Mouse (Mus musculus) kidney, postnatal 0 days (tissue): Measurements from ENCODE around the gene Procr. TPM values are rescaled to one million over a fixed set of nuclear protein-coding genes. Genes with fewer than 3 reads are reported as not detected.
"Not testable (repeated sequence)": the region's sequence is repeated elsewhere in the genome, so short reads cannot be mapped to it uniquely, and the experiment has no call there.

Source experiments
- ATAC-seq: fragments of 200-750 bp; cut with Nextera tagmentation; replicated peaks from 2 replicates; pipeline ENCODE4 v1.8.0; 2017; ENCODE audit warnings: low read depth, moderate number of reproducible peaks, moderate TSS enrichment, moderate library complexity; ENCODE audit not compliant: low FRiP score
- DNase-seq: peaks from one replicate; pipeline ENCODE4 v3.0.0-alpha.2; 2016; ENCODE audit warnings: low spot score
- H3K27ac ChIP-seq: fragments of 300-500 bp; sonication (generic); 2 replicates; pipeline ENCODE4 v1.5.1; 2014; ENCODE audit warnings: mild to moderate bottlenecking
- H3K27me3 ChIP-seq: fragments of 300-500 bp; sonication (generic); 2 replicates; pipeline ENCODE4 v1.6.1; 2014; ENCODE audit warnings: low read length, mixed read lengths; ENCODE audit not compliant: insufficient read depth
- H3K36me3 ChIP-seq: fragments of 300-500 bp; sonication (generic); 2 replicates; pipeline ENCODE4 v1.6.1; 2014; ENCODE audit warnings: low read length, mixed read lengths; ENCODE audit not compliant: insufficient read depth
- H3K4me1 ChIP-seq: fragments of 300-500 bp; sonication (generic); replicated peaks from 2 replicates; pipeline ENCODE4 v1.6.1; 2014; ENCODE audit warnings: antibody characterized with exemption, low read length, mixed read lengths; ENCODE audit not compliant: insufficient read depth
- H3K4me2 ChIP-seq: fragments of 300-500 bp; sonication (generic); 2 replicates; pipeline ENCODE4 v1.6.1; 2014; ENCODE audit warnings: mild to moderate bottlenecking, low read length, moderate library complexity, mixed read lengths
- H3K4me3 ChIP-seq: fragments of 300-500 bp; sonication (generic); replicated peaks from 2 replicates; pipeline ENCODE4 v1.5.1; 2014; ENCODE audit warnings: low read depth, low read length
- H3K9ac ChIP-seq: fragments of 300-500 bp; sonication (generic); 2 replicates; pipeline ENCODE4 v1.6.1; 2014; ENCODE audit warnings: low read depth, low read length
- H3K9me3 ChIP-seq: fragments of 300-500 bp; sonication (generic); replicated peaks from 2 replicates; pipeline ENCODE4 v1.6.1; 2016; ENCODE audit warnings: low read length, inconsistent platforms, mixed read lengths
- CTCF ChIP-seq: IDR thresholded peaks from 2 replicates; pipeline ENCODE4 v1.5.1; 2016; ENCODE audit warnings: antibody characterized with exemption, low read depth, mild to moderate bottlenecking, moderate library complexity
- WGBS: fragments of 180-500 bp; shearing (Covaris S2); extraction: QIAGEN DNeasy Blood & Tissue Kit; methylation state at CpG from one replicate; pipeline ENCODE4 v1.1.7; 2014; 5-methylcytosine and 5-hydroxymethylcytosine counted together
- polyA plus RNA-seq: library from polyadenylated mRNA; unstranded; fragments of >200 nt; fragmentation: Nextera tagmentation; extraction: Ambion mirVana; gene quantifications from 2 replicates; pipeline ENCODE4 v1.2.1, GENCODE M21; 2015

Procr gene
- polyA plus RNA-seq, 1 experiment from 2014 or later, result 7.6 TPM

GRCm38 (mm10) chr2:155729158-155729645, 21.7 kb upstream of the Procr start, which contains the start of gene Edem2:
Edem2 (minus strand) TSS chr2:155729475.
- Histone ChIP-seq H3K9ac (peak within 1 kb of the TSS; percentile 64), H3K27me3 (no peaks in the 10 kb centered on the region), H3K27ac (no peak within 1 kb of the TSS), H3K4me1 (peaks cover 4% of the 10 kb centered on the region; the same call in 1 of the 2 replicates), H3K36me3 (no peaks in the 10 kb centered on the region), H3K4me3 (peak within 1 kb of the TSS; percentile 86), H3K9me3 (no peaks in the 10 kb centered on the region), H3K4me2 (peak within 1 kb of the TSS; percentile 87)
- DNase-seq (peak; percentile 96), ATAC-seq (peak; percentile 82)
- under 1% methylated on average over 33 of the region's 33 CpGs for WGBS
- TF ChIP-seq CTCF, result no peak

- TF ChIP-seq CTCF, result no peak
- no peaks in the 10 kb centered on the region for H3K9me3 ChIP-seq
- DNase-seq (peak; percentile 77), ATAC-seq (no peak)
- H3K27me3 ChIP-seq, result no peaks in the 10 kb centered on the region
- H3K27ac ChIP-seq, result no peak overlapping the region
- WGBS, result 60% methylated on average over 5 of the region's 5 CpGs
- H3K36me3 ChIP-seq, result no peaks in the 10 kb centered on the region
- no peaks in the 10 kb centered on the region for H3K4me1 ChIP-seq
- H3K4me2 ChIP-seq, result no peak overlapping the region
- no peak overlapping the region for H3K9ac ChIP-seq
- H3K4me3 ChIP-seq, result no peak overlapping the region
Observed at GRCm38 (mm10) chr2:155735080-155735479, 15.8 kb upstream of the Procr start.

- H3K4me1 ChIP-seq, H3K4me2 ChIP-seq, H3K9ac ChIP-seq, ATAC-seq, H3K4me3 ChIP-seq, H3K36me3 ChIP-seq, H3K27ac ChIP-seq, DNase-seq, H3K27me3 ChIP-seq, H3K9me3 ChIP-seq: not testable (repeated sequence)
- WGBS, result 89% methylated on average over 5 of the region's 5 CpGs
Observed at GRCm38 (mm10) chr2:155735766-155736165, 15.2 kb upstream of the Procr start, which contains the start of gene Gm17581. Gm17581 (minus strand) TSS chr2:155735866.

- no peak for ATAC-seq
- Histone ChIP-seq H3K4me2 (no peak overlapping the region), H3K9ac (no peak overlapping the region), H3K4me3 (no peak overlapping the region), H3K36me3 (no peaks in the 10 kb centered on the region), H3K9me3 (no peaks in the 10 kb centered on the region), H3K4me1 (no peaks in the 10 kb centered on the region), H3K27me3 (no peaks in the 10 kb centered on the region), H3K27ac (no peak overlapping the region; the same call in 1 of the 2 replicates)
- 77% methylated on average over 6 of the region's 6 CpGs for WGBS
- TF ChIP-seq CTCF, result no peak
- no peak for DNase-seq
Observed at GRCm38 (mm10) chr2:155736936-155737335, 14.0 kb upstream of the Procr start.

- no peak overlapping the region for H3K27ac ChIP-seq
- H3K27me3 ChIP-seq, result no peaks in the 10 kb centered on the region
- no peak overlapping the region for H3K4me2 ChIP-seq
- TF ChIP-seq CTCF, result no peak
- no peak overlapping the region for H3K4me3 ChIP-seq
- 41% methylated on average over 9 of the region's 9 CpGs for WGBS
- H3K9ac ChIP-seq, result no peak overlapping the region
- no peaks in the 10 kb centered on the region for H3K4me1 ChIP-seq
- DNase-seq, result peak; percentile 25
- H3K9me3 ChIP-seq, result no peaks in the 10 kb centered on the region
- ATAC-seq, result no peak
- H3K36me3 ChIP-seq, result no peaks in the 10 kb centered on the region
Observed at GRCm38 (mm10) chr2:155737803-155738202, 13.1 kb upstream of the Procr start.

GRCm38 (mm10) chr2:155742211-155742610, 8.7 kb upstream of the Procr start:
- no peaks in the 10 kb centered on the region for H3K36me3 ChIP-seq
- no peak overlapping the region for H3K4me2 ChIP-seq
- no peaks in the 10 kb centered on the region for H3K4me1 ChIP-seq
- ATAC-seq, result no peak
- H3K9ac ChIP-seq, result no peak overlapping the region
- H3K9me3 ChIP-seq, result no peaks in the 10 kb centered on the region
- no peak for TF ChIP-seq CTCF
- DNase-seq, result no peak
- 74% methylated on average over 11 of the region's 11 CpGs for WGBS
- H3K27me3 ChIP-seq, result no peaks in the 10 kb centered on the region
- no peak overlapping the region for H3K27ac ChIP-seq
- no peak overlapping the region for H3K4me3 ChIP-seq

- no peak overlapping the region for H3K4me2 ChIP-seq
- H3K9me3 ChIP-seq, result no peaks in the 10 kb centered on the region
- no peaks in the 10 kb centered on the region for H3K36me3 ChIP-seq
- H3K9ac ChIP-seq, result no peak overlapping the region
- H3K4me1 ChIP-seq, result no peaks in the 10 kb centered on the region
- peak; percentile 49 for DNase-seq
- no peak overlapping the region for H3K27ac ChIP-seq
- 57% methylated on average over 12 of the region's 12 CpGs for WGBS
- ATAC-seq, result no peak; the same call in 1 of the 2 replicates
- no peaks in the 10 kb centered on the region for H3K27me3 ChIP-seq
- H3K4me3 ChIP-seq, result no peak overlapping the region
- TF ChIP-seq CTCF, result no peak
Observed at GRCm38 (mm10) chr2:155742931-155743337, 8.0 kb upstream of the Procr start.
